Mouse (Mus musculus) embryonic facial prominence, embryonic 15.5 days (tissue): ENCODE measurements at regions not wholly inside any gene's neighbourhood (a gene's known extent, or its start where the extent isn't known, plus 50 kb on each side); places are given as distances from the start of the nearest gene placed in this dataset.

ENCODE experiments used
- ATAC-seq: fragments of 200-750 bp; cut with Nextera tagmentation; 2 replicates; pipeline ENCODE4 v1.8.0; 2017; ENCODE audit warnings: low read depth, moderate TSS enrichment; ENCODE audit not compliant: insufficient number of reproducible peaks, low FRiP score, low TSS enrichment
- H3K27ac ChIP-seq: fragments of 300-500 bp; sonication (generic); replicated peaks from 2 replicates; pipeline ENCODE4 v1.5.1; 2015; ENCODE audit warnings: mild to moderate bottlenecking, inconsistent platforms
- H3K27me3 ChIP-seq: fragments of 300-500 bp; sonication (generic); 2 replicates; pipeline ENCODE4 v1.6.1; 2015; ENCODE audit warnings: inconsistent platforms
- H3K36me3 ChIP-seq: fragments of 300-500 bp; sonication (generic); 2 replicates; pipeline ENCODE4 v1.6.1; 2015; ENCODE audit warnings: mild to moderate bottlenecking, inconsistent platforms
- H3K4me1 ChIP-seq: fragments of 300-500 bp; sonication (generic); 2 replicates; pipeline ENCODE4 v1.6.1; 2015; ENCODE audit warnings: inconsistent platforms
- H3K4me2 ChIP-seq: fragments of 300-500 bp; sonication (generic); replicated peaks from 2 replicates; pipeline ENCODE4 v1.6.1; 2015; ENCODE audit warnings: mild to moderate bottlenecking, inconsistent platforms
- H3K4me3 ChIP-seq: fragments of 300-500 bp; sonication (generic); replicated peaks from 2 replicates; pipeline ENCODE4 v1.5.1; 2015; ENCODE audit warnings: mild to moderate bottlenecking, inconsistent platforms
- H3K9ac ChIP-seq: fragments of 300-500 bp; sonication (generic); 2 replicates; pipeline ENCODE4 v1.6.1; 2015; ENCODE audit warnings: inconsistent platforms
- H3K9me3 ChIP-seq: fragments of 300-500 bp; sonication (generic); replicated peaks from 2 replicates; pipeline ENCODE4 v1.6.1; 2016; ENCODE audit warnings: inconsistent platforms
- WGBS: fragments of 180-500 bp; shearing (Covaris S2); methylation state at CpG from one replicate; pipeline ENCODE4 v1.1.7; 2015; 5-methylcytosine and 5-hydroxymethylcytosine counted together

DNA sequence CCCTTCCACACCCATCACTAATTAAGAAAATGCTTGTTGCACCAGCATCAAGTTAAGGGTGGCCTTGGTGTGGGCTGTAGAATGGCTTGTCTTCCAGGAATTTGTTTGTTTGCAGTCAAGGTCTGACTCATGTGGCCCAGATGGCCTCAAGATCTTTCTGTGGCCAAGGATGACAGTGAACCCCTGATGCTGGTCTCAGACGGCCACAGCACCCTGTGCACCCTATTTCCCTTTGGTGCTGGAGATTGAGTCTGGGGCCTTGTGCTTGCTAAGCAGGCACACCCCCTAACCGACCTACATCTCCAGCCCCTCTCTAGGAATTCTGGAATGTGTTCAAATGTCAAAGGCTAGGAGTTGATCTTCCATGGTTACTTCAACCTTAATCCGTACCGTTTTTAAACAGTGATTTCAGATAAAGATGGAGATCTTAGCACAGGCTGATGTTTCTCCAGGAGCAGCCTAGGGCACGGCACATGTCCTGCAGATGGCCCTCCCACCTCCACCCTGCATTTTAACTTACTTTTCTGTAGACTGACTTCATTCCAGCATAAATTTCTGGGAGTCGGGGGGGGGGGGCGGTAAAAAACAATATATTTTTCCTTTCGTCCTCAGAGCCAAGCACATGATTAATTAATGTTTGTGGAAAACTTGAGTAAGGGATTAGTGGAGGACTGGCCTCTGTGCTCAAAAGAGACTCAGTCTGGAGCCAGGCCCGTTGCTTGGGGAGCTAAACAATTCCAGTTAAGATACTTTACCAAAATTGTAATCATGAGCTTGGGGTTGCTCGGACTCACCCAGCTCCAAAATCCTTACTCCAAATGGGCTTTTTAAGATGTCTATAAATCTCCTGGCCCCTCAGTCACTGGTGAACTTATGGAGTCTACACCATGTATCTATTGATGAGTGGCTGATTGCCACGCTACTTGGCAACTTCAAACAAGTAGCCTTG is 95.0 kb upstream of the Supt20 start:
- H3K9ac ChIP-seq: no peak overlapping the region
- H3K4me3 ChIP-seq: no peak overlapping the region
- no peaks in the 10 kb centered on the region for H3K9me3 ChIP-seq
- ATAC-seq: peak; percentile 60; the same call in 1 of the 2 replicates
- H3K27ac ChIP-seq: peak overlapping the region; percentile 53; the same call in 1 of the 2 replicates
- WGBS: 60% methylated on average over 11 of the region's 11 CpGs
- no peaks in the 10 kb centered on the region for H3K4me1 ChIP-seq
- H3K4me2 ChIP-seq: no peak overlapping the region
- no peaks in the 10 kb centered on the region for H3K27me3 ChIP-seq
- no peaks in the 10 kb centered on the region for H3K36me3 ChIP-seq

DNA sequence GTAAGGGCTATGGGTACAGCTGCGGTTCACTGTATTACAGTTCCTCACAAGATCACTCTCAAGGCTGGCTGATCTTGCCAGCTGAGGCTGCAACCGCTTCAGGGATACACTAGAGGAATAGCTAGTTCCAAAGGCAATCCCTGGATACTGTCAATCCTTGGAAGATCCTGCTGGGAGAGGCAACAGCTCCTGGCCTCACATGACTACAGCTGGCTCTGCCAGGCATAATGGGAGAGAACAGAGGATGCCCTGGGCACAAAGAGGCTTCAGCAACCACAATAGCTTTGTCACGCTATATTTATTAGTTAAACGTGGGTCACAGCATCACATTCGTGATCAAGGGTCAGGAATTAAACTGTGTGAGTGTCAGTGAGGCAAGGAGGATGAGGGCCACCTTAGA is 94.3 kb upstream of the Supt20 start:
- Histone ChIP-seq H3K27ac (peak overlapping the region; percentile 53; the same call in 1 of the 2 replicates), H3K4me1 (no peaks in the 10 kb centered on the region), H3K9me3 (no peaks in the 10 kb centered on the region), H3K27me3 (no peaks in the 10 kb centered on the region), H3K9ac (no peak overlapping the region), H3K4me3 (no peak overlapping the region), H3K4me2 (no peak overlapping the region), H3K36me3 (no peaks in the 10 kb centered on the region)
- WGBS: 73% methylated on average over 5 of the region's 5 CpGs
- no peak for ATAC-seq

GRCm38 (mm10) chr3:54604705-54605379 is 87.8 kb upstream of the Supt20 start:
- Histone ChIP-seq H3K27me3 (no peaks in the 10 kb centered on the region), H3K9ac (no peak overlapping the region), H3K4me2 (no peak overlapping the region), H3K4me1 (no peaks in the 10 kb centered on the region), H3K4me3 (no peak overlapping the region), H3K36me3 (no peaks in the 10 kb centered on the region), H3K9me3 (no peaks in the 10 kb centered on the region), H3K27ac (no peak overlapping the region)
- 59% methylated on average over 4 of the region's 4 CpGs for WGBS
- no peak for ATAC-seq

GRCm38 (mm10) chr3:54611431-54611990 is 81.1 kb upstream of the Supt20 start:
- Histone ChIP-seq H3K9me3 (no peaks in the 10 kb centered on the region), H3K27ac (no peak overlapping the region; the same call in 1 of the 2 replicates)
- 38% methylated on average over 10 of the region's 10 CpGs for WGBS

GRCm38 (mm10) chr3:54613845-54614244 is 78.8 kb upstream of the Supt20 start:
- Histone ChIP-seq H3K4me1 (peaks cover 6% of the 10 kb centered on the region), H3K9me3 (no peaks in the 10 kb centered on the region; the same call in 1 of the 2 replicates), H3K9ac (no peak overlapping the region), H3K27me3 (no peaks in the 10 kb centered on the region), H3K4me3 (no peak overlapping the region), H3K36me3 (no peaks in the 10 kb centered on the region), H3K4me2 (no peak overlapping the region), H3K27ac (no peak overlapping the region)
- 62% methylated on average over 2 of the region's 2 CpGs for WGBS
- ATAC-seq: no peak

More at GRCm38 (mm10) chr3:54611431-54611990, 81.1 kb upstream of the Supt20 start:
- Histone ChIP-seq H3K9ac (no peak overlapping the region), H3K36me3 (no peaks in the 10 kb centered on the region), H3K4me2 (no peak overlapping the region), H3K4me3 (no peak overlapping the region), H3K27me3 (no peaks in the 10 kb centered on the region), H3K4me1 (peaks cover 6% of the 10 kb centered on the region)
- no peak for ATAC-seq

DNA sequence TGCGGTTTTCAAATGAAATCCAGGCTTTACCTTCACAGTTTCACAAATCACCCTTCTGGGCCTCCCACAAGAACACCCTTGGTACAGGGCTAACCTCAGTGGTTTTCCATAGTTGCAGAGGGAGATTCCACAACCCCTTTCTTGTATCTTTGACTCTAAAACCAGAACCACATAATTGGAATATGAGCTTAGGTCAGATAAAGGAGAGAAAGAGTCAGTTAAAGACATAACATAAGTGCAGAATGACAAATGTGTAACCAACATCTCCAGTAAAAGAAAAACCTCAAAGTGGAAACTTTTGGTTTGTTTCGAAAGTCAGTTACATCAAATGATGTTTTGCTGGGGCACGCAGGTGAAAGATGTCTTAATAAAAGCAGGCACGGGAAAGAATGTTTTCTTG is 75.3 kb upstream of the Supt20 start:
- no peak overlapping the region for H3K9ac ChIP-seq
- H3K27me3 ChIP-seq: no peaks in the 10 kb centered on the region
- WGBS: 96% methylated on average over 4 of the region's 4 CpGs

GRCm38 (mm10) chr3:54618286-54618685 is 74.3 kb upstream of the Supt20 start:
- Histone ChIP-seq H3K4me1 (no peaks in the 10 kb centered on the region), H3K4me3 (no peak overlapping the region), H3K27ac (no peak overlapping the region), H3K36me3 (no peaks in the 10 kb centered on the region), H3K27me3 (no peaks in the 10 kb centered on the region), H3K4me2 (no peak overlapping the region), H3K9me3 (no peaks in the 10 kb centered on the region; the same call in 1 of the 2 replicates), H3K9ac (no peak overlapping the region)
- no peak for ATAC-seq
- 89% methylated on average over 4 of the region's 4 CpGs for WGBS

More for the DNA sequence above, 75.3 kb upstream of the Supt20 start:
- H3K4me1 ChIP-seq: no peaks in the 10 kb centered on the region
- H3K4me3 ChIP-seq: no peak overlapping the region
- no peak overlapping the region for H3K27ac ChIP-seq
- H3K36me3 ChIP-seq: no peaks in the 10 kb centered on the region
- no peak overlapping the region for H3K4me2 ChIP-seq
- no peaks in the 10 kb centered on the region; the same call in 1 of the 2 replicates for H3K9me3 ChIP-seq
- no peak for ATAC-seq

DNA sequence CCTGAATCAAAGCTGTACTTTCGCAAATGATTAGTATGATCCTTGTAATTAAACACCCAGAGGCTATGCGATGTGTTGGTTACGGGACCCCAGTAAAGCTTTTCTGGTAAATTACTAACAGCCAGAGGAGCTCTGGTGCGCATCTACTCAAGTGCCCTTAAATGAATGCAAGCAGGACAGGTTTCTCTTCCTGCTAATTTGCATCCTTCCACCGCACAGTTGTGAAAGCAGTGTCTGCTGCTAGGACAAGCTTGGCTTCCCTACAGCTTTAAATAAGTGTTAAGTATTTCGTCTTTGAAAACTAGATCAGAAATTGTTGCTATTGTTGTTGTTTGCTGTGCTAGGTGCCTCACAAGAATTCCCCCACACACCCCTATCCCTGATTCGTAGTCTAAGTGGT is 62.4 kb upstream of the Supt20 start:
- no peak overlapping the region for H3K9ac ChIP-seq
- ATAC-seq: no peak
- no peaks in the 10 kb centered on the region for H3K36me3 ChIP-seq
- H3K4me2 ChIP-seq: no peak overlapping the region
- H3K9me3 ChIP-seq: peaks cover 13% of the 10 kb centered on the region
- no peaks in the 10 kb centered on the region for H3K4me1 ChIP-seq
- no peaks in the 10 kb centered on the region for H3K27me3 ChIP-seq
- H3K4me3 ChIP-seq: no peak overlapping the region
- no peak overlapping the region for H3K27ac ChIP-seq
- WGBS: 66% methylated on average over 7 of the region's 7 CpGs

DNA sequence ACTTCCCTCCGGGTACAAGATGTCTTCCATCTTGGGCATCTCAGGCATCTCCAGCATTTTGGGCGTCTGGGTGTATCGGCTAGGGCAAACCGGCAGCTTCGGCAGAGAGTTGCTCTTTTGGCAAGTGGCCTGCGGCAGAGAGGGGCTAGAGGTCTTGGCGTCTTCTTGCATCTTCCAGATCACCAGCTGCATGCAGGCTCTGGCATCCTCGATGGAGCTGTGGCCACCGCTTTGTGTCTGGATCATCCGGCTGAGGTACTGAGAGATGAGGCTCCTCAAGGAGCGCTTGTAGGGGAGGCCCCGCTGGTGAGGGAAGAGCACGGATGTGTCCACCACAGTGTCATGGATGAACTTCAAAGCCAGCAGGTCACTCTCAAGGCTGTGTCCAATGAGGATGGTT is 59.9 kb upstream of the Supt20 start:
- Histone ChIP-seq H3K9me3 (peaks cover 13% of the 10 kb centered on the region), H3K27me3 (no peaks in the 10 kb centered on the region), H3K36me3 (no peaks in the 10 kb centered on the region), H3K4me3 (no peak overlapping the region), H3K27ac (no peak overlapping the region), H3K4me1 (no peaks in the 10 kb centered on the region), H3K9ac (no peak overlapping the region), H3K4me2 (no peak overlapping the region)
- ATAC-seq: no peak
- whole genome bisulfite sequencing: 97% methylated on average over 13 of the region's 13 CpGs

GRCm38 (mm10) chr3:54633446-54633845 is 59.2 kb upstream of the Supt20 start:
- no peaks in the 10 kb centered on the region for H3K27me3 ChIP-seq
- WGBS: 94% methylated on average over 23 of the region's 23 CpGs
- no peak for ATAC-seq
- no peak overlapping the region for H3K4me2 ChIP-seq
- H3K36me3 ChIP-seq: no peaks in the 10 kb centered on the region
- no peak overlapping the region for H3K4me3 ChIP-seq
- peaks cover 13% of the 10 kb centered on the region for H3K9me3 ChIP-seq
- no peak overlapping the region for H3K9ac ChIP-seq
- no peak overlapping the region for H3K27ac ChIP-seq
- H3K4me1 ChIP-seq: no peaks in the 10 kb centered on the region

DNA sequence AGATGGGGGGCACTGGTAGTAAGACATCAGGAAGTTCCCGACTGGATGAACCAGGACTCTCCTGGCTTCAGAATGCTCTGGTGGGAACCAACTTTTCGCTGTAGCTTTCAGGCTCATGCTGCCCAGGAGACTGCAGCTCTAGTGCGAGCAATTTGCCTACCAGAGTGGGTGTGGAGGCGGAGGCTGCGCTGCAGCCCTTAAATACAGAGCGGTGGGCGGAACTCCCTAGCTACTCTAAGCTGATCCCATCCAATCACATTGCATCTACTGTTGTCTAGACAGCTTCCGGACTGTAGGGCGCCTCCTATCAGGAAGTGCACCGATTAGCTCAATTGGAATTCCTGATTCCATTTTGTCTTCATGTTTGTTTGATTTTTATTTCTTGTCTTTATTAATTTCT is 58.2 kb upstream of the Supt20 start:
- ATAC-seq: no peak

More for the DNA sequence above, 58.2 kb upstream of the Supt20 start:
- Histone ChIP-seq H3K27ac (no peak overlapping the region), H3K9ac (no peak overlapping the region), H3K4me2 (no peak overlapping the region), H3K4me1 (no peaks in the 10 kb centered on the region), H3K27me3 (no peaks in the 10 kb centered on the region), H3K4me3 (no peak overlapping the region), H3K9me3 (peaks cover 13% of the 10 kb centered on the region), H3K36me3 (no peaks in the 10 kb centered on the region)
- 95% methylated on average over 10 of the region's 10 CpGs for WGBS
